In genomic region chr1:135535256-135535655, GRCm38 (mm10) we compare ENCODE assay signal across 10 mouse cellular contexts.
A peak's percentile ranks its signal among the peaks of the same experiment; 100 is the strongest.
DNase-seq lines count a peak whose midpoint lies in the region; ATAC-seq and TF ChIP-seq lines count a peak whose summit lies in the region.
"Had no signal": no experiment of that assay in that cellular context is flagged by ENCODE, and none has a peak within 500 bp of the region (broad histone marks: within the 10 kb centered on the region; RNA-seq: fewer than 3 reads in every experiment).

No protein-coding gene starts in this region.

- peak overlapping the region; percentile 23; the same call in 1 of the 2 replicates for H3K27ac ChIP-seq in kidney, embryonic 15.5 days
- peak overlapping the region; percentile 84 for H3K27ac ChIP-seq in lung, embryonic 16.5 days (ENCODE audit: low read length)
- H3K27ac ChIP-seq in cerebellum, adult 2 months (ENCODE audit: insufficient read depth, low read length), result no peak overlapping the region

- H3K4me3 ChIP-seq in kidney, embryonic 15.5 days (replicated peaks), result no peak overlapping the region
- H3K4me3 ChIP-seq in C2C12 (ENCODE audit: insufficient read depth, poor library complexity, severe bottlenecking), result no peak overlapping the region
- no peak overlapping the region for H3K4me3 ChIP-seq in lung, embryonic 16.5 days (ENCODE audit: low read length)
- H3K4me3 ChIP-seq in cerebellum, adult 2 months (replicated peaks; ENCODE audit: insufficient read depth, low read depth, low read length), result no peak overlapping the region
- H3K4me3 ChIP-seq: megakaryocyte, embryonic 14.5 days had no signal

- no peak for ATAC-seq in kidney, embryonic 15.5 days (replicated peaks; ENCODE audit: low FRiP score)
- peak; percentile 77 for ATAC-seq in lung, embryonic 16.5 days (ENCODE audit: low read depth)
- no peak for ATAC-seq in frontal cortex, adult (ENCODE audit: low TSS enrichment)
- ATAC-seq in megakaryocyte-erythroid progenitor cell, adult 5-6 weeks (replicated peaks; ENCODE audit: low FRiP score, low TSS enrichment, poor library complexity, severe bottlenecking), result no peak

- peaks cover 20% of the 10 kb centered on the region for H3K36me3 ChIP-seq in kidney, embryonic 15.5 days
- H3K36me3 ChIP-seq in C2C12 (ENCODE audit: control insufficient read depth, insufficient read depth), result peaks cover 43% of the 10 kb centered on the region
- H3K36me3 ChIP-seq in lung, embryonic 16.5 days (ENCODE audit: control insufficient read depth, insufficient read depth, low read length), result no peaks in the 10 kb centered on the region
- H3K36me3 ChIP-seq: G1E had no signal

- peaks cover 40% of the 10 kb centered on the region for H3K79me2 ChIP-seq in C2C12 (ENCODE audit: control insufficient read depth, insufficient read depth)

- no peaks in the 10 kb centered on the region for H3K9me3 ChIP-seq in kidney, embryonic 15.5 days (replicated peaks)
- no peaks in the 10 kb centered on the region for H3K9me3 ChIP-seq in lung, embryonic 16.5 days (ENCODE audit: control insufficient read depth, low read length)
- H3K9me3 ChIP-seq: G1E; megakaryocyte, embryonic 14.5 days had no signal

- no peaks in the 10 kb centered on the region for H3K27me3 ChIP-seq in kidney, embryonic 15.5 days
- H3K27me3 ChIP-seq in C2C12 (ENCODE audit: control insufficient read depth, insufficient read depth, insufficient read length), result no peaks in the 10 kb centered on the region
- H3K27me3 ChIP-seq in lung, embryonic 16.5 days (ENCODE audit: control insufficient read depth, insufficient read depth, low read depth, low read length), result no peaks in the 10 kb centered on the region
- no peaks in the 10 kb centered on the region for H3K27me3 ChIP-seq in cerebellum, adult 2 months (ENCODE audit: control insufficient read depth, insufficient read depth, low read length)
- H3K27me3 ChIP-seq: megakaryocyte, embryonic 14.5 days had no signal

- TF ChIP-seq POLR2A in cerebellum, adult 2 months (IDR thresholded peaks at IDR 0.05; ENCODE audit: borderline replicate concordance, insufficient read depth, low read length), result no peak

- DNase-seq in kidney, adult 9 months, result no peak
- DNase-seq in gastrocnemius, postnatal 25 days, result peak; percentile 62
- no peak for DNase-seq in cerebellum, adult 2 months

- H3ac ChIP-seq in C2C12 (ENCODE audit: control insufficient read depth, insufficient read length, low read depth), result no peak overlapping the region

- H3K79me3 ChIP-seq in C2C12 (ENCODE audit: low read depth), result peaks cover 6% of the 10 kb centered on the region

- H3K4me1 ChIP-seq in kidney, embryonic 15.5 days, result peaks cover 43% of the 10 kb centered on the region
- H3K4me1 ChIP-seq in lung, embryonic 16.5 days (replicated peaks; ENCODE audit: control insufficient read depth, insufficient read depth, low read length), result peaks cover 36% of the 10 kb centered on the region
- no peaks in the 10 kb centered on the region for H3K4me1 ChIP-seq in cerebellum, adult 2 months (ENCODE audit: control insufficient read depth, insufficient read depth, low read length)

- TF ChIP-seq CTCF in C2C12 (IDR thresholded peaks at IDR 0.05; ENCODE audit: control insufficient read depth, insufficient read depth, insufficient read length), result no peak
- no peak for TF ChIP-seq CTCF in cerebellum, adult 2 months (IDR thresholded peaks at IDR 0.05; ENCODE audit: borderline replicate concordance, insufficient read depth, low read depth, low read length)

- H3K4me2 ChIP-seq in kidney, embryonic 15.5 days, result no peak overlapping the region
- no peak overlapping the region for H3K4me2 ChIP-seq in lung, embryonic 16.5 days (ENCODE audit: low read depth, low read length)

- no peak overlapping the region for H3K9ac ChIP-seq in kidney, embryonic 15.5 days
- H3K9ac ChIP-seq in lung, embryonic 16.5 days (ENCODE audit: low read length), result no peak overlapping the region

- 19% methylated on average over 4 of the region's 4 CpGs for WGBS in kidney, embryonic 15.5 days
- 13% methylated on average over 4 of the region's 4 CpGs for WGBS in lung, embryonic 16.5 days
- WGBS in cerebellum, adult 2 months, result 50% methylated on average over 4 of the region's 4 CpGs

TF ChIP-seq in C2C12, 6 proteins besides CTCF, POLR2A, EP300 and RAD21:
- no peak for TF ChIP-seq USF1 (IDR thresholded peaks at IDR 0.05; ENCODE audit: low read depth)
- TF ChIP-seq MYOD1 (IDR thresholded peaks at IDR 0.05; ENCODE audit: control insufficient read depth, insufficient read length, low read depth), result peak; percentile 87
- no peak for TF ChIP-seq MAX (IDR thresholded peaks at IDR 0.05)
- no peak for TF ChIP-seq MYOG (IDR thresholded peaks at IDR 0.05; ENCODE audit: control insufficient read depth, extremely low read depth, insufficient read length)
- peak; percentile 73 for TF ChIP-seq FOSL1 (IDR thresholded peaks at IDR 0.05; ENCODE audit: insufficient read depth, low read length, poor library complexity, severe bottlenecking)
